Mouse (Mus musculus) ZHBTc4 (cell line): Measurements from ENCODE around the gene Gm15127.
"Not testable (repeated sequence)": the region's sequence is repeated elsewhere in the genome, so short reads cannot be mapped to it uniquely, and the experiment has no call there.

Experiments
- DNase-seq: peaks from one replicate; pipeline ENCODE4 v3.0.0-alpha.2; 2011; ENCODE audit warnings: low read depth, low spot score

The Gm15127 gene

DNA sequence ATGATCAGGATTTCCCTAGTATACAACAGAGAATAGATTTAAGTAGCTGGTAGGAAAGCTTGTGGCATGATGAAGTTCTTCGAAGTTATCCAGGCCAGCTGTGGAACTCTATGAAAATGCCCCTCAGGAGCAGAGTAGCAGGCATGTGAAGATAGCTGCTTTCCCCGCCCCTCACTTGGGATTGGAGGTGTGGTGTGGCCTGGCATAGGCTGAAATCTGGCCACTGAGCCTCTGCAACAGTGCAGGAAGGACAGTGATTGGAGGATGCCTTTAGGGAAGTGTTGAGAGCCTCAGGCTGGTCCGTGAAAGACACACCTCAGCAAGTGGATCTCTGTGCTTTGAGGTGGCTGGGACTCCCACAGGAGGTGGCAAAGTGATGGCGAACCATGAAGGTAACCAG, at the start of gene Gm15127:
TSS of gene Gm15127 (plus strand) at position 301 of the 400 bp plus-strand sequence.
- not testable (repeated sequence) for DNase-seq

DNA sequence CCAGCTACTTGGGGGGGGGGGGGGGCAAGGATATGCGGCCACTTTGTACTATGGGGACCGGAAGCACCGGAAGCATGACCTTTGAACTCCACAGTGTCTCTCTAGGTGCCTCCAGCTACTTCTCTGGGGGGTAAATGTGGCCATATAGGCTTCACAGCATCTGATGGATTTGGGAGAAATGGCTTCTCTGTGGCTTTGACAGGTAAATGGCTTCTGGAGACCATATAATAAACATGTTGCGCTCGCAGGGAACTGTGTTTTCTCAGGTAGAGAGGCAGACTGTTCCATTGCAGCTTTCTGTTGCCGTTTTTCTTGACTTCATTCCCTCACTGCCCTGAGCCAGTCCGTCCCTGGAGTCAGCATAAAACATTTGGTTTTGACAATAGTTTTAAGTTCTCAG, 48.3 kb upstream of the Gm15127 start, which contains the start of gene Gm8334:
TSS of gene Gm8334 (minus strand) at position 101 of the 400 bp plus-strand sequence.
- not testable (repeated sequence) for DNase-seq

GRCm38 (mm10) chrX:148676290-148676689, 12.9 kb downstream of the Gm15127 start:
- not testable (repeated sequence) for DNase-seq
